Mouse (Mus musculus): ENCODE measurements around the gene Snrnp25. TPM values are rescaled to one million over a fixed set of nuclear protein-coding genes. Genes with fewer than 3 reads are reported as not detected.

Snrnp25 gene
- polyA plus RNA-seq, 1 experiment from 2014 or later, result 83.3 TPM

DNA sequence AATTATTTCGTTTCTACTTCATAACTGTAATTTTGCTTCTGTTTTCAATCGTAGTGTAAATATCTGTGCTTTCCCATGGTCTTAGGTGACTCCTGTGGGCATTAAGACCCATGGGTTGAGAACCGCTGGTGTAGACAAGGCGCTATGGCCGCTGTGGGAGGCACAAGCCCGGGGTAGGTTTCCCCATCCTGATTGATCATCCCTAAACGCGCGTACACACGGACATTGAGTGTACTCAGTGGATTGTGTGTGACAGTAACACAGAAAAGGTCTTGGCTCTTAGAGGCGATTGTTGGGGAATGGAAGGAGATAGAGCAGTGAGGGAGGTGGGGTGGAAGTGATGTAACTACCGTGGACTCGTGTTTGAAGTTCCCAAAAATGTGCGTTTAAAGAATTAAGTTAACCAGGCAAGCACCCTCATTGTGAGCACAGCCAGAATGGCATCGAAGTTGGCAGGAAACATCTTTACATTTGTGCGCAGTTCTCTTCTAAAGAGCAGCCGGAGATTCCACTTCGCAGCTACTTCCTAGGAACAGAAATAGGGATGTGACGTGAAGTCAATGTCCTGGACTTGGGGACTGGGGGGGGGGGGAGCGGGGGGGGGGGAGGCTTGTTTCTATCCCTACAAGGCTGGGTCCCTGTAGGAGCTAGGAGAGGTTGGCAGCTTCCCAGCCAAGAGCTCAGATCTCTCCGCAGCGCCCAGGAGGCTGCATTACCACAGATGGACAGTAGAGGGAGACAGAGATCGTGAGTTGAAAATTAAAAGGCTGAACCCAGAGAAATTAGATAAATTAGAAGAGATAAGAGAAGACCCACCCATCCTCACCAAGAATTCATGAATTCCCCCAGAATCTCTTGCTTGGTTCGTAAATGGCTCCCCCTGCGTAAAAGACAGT, 23.0 kb upstream of the Snrnp25 start:
- no peak for ATAC-seq (ENCODE audit: insufficient number of reproducible peaks, insufficient read depth, low FRiP score, low TSS enrichment, low read depth)
- peaks cover 3% of the 10 kb centered on the region; the same call in 1 of the 2 replicates for H3K9me3 ChIP-seq
- H3K27me3 ChIP-seq, result no peaks in the 10 kb centered on the region
- WGBS, result 51% methylated on average over 24 of the region's 25 CpGs
- H3K4me3 ChIP-seq (replicated peaks), result no peak overlapping the region
- H3K9ac ChIP-seq (replicated peaks), result no peak overlapping the region
- no peaks in the 10 kb centered on the region for H3K36me3 ChIP-seq
- no peak overlapping the region for H3K4me2 ChIP-seq
- H3K27ac ChIP-seq, result no peak overlapping the region
- H3K4me1 ChIP-seq (replicated peaks), result no peaks in the 10 kb centered on the region

DNA sequence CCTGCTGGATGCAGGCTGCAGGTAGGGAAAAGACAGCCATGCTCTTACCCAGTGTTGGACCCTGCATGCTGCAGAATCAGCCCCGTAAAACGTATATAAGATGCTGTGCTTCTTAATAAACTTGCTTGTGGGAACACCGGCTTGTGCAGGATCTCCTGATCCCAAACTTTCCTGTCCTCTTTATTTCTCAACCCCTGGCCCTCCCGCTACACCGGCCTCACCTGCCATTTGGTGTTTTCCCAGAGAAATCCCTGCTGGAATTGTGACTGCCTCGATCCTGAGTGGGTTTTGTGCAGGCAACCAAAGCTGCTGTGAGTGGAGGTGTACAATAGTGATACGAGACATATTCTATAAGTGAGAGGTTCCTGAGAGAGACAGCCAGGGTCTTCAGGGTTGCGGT, 20.7 kb upstream of the Snrnp25 start:
- 85% methylated on average over 8 of the region's 8 CpGs for WGBS
- Histone ChIP-seq H3K4me3 (replicated peaks) (no peak overlapping the region), H3K9me3 (no peaks in the 10 kb centered on the region), H3K27me3 (no peaks in the 10 kb centered on the region), H3K4me2 (no peak overlapping the region), H3K4me1 (replicated peaks) (no peaks in the 10 kb centered on the region), H3K27ac (no peak overlapping the region), H3K9ac (replicated peaks) (no peak overlapping the region), H3K36me3 (no peaks in the 10 kb centered on the region)
- ATAC-seq (ENCODE audit: insufficient number of reproducible peaks, insufficient read depth, low FRiP score, low TSS enrichment, low read depth), result no peak

DNA sequence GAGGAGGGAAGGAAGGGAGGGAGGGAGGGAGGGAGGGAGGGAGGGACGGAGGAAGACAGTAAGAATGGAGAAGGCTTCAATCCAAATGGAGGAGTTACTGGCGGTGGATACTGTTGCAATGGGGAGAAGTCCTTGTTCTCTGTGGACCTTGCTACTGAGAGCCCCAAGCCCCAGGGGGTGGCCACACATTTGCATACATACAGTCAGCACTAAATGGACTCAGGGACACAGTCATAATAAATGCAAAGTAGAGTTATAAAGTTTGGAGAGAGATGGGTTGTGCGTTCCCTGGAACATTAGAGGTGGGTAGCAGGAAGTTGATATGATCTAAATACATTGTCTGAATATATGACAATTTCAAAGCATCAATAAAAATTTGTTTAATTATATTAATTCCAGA, 19.2 kb upstream of the Snrnp25 start:
- WGBS, result 88% methylated on average over 3 of the region's 3 CpGs
- Histone ChIP-seq H3K9me3 (no peaks in the 10 kb centered on the region), H3K4me3 (replicated peaks) (no peak overlapping the region), H3K9ac (replicated peaks) (no peak overlapping the region), H3K4me2 (no peak overlapping the region), H3K4me1 (replicated peaks) (no peaks in the 10 kb centered on the region), H3K27ac (no peak overlapping the region), H3K36me3 (no peaks in the 10 kb centered on the region), H3K27me3 (no peaks in the 10 kb centered on the region; the same call in 1 of the 2 replicates)
- no peak for ATAC-seq (ENCODE audit: insufficient number of reproducible peaks, insufficient read depth, low FRiP score, low TSS enrichment, low read depth)

DNA sequence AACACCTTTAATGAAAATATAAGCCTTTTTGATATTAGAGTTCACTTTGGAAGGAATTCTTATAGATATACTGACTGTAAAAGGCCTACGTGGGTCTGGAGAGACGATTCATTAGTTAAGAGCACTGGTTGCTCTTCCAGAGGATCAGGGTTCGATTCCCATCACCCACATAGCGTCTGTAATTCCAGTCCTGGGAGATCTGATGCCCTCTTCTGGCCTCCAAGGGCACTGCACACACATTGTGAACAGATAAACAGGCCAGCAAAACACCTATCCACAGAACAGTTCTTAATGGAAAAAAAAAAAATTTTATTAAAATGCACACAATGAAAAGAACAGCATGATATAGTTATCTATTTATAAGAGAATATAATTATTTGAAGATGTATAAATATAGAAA, 18.0 kb upstream of the Snrnp25 start:
- Histone ChIP-seq H3K4me1 (replicated peaks) (no peaks in the 10 kb centered on the region), H3K27me3 (no peaks in the 10 kb centered on the region; the same call in 1 of the 2 replicates), H3K36me3 (no peaks in the 10 kb centered on the region), H3K9me3 (no peaks in the 10 kb centered on the region), H3K4me2 (no peak overlapping the region), H3K27ac (no peak overlapping the region), H3K4me3 (replicated peaks) (no peak overlapping the region), H3K9ac (replicated peaks) (no peak overlapping the region)
- WGBS, result 90% methylated on average over 4 of the region's 4 CpGs
- no peak for ATAC-seq (ENCODE audit: insufficient number of reproducible peaks, insufficient read depth, low FRiP score, low TSS enrichment, low read depth)

DNA sequence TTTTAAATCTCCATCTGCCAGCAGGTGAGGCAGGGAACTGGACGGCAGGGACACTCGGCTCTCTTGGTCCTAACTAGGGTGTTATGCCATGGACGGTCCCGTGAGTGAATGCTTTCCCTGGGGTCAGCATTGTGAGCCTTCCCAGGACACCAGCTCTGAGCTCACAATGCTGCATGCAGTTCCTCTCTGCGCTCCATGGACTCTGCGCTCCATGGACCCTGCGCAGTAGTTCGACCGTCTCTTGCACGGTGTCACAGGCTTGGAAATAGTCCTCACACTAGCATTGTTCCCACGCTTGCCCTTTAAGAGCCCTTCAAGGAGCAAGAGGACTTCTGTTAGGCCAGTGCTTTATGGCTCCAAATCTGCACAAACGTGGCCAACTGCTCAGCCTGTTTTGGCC, 16.3 kb upstream of the Snrnp25 start:
- Histone ChIP-seq H3K27ac (no peak overlapping the region), H3K36me3 (no peaks in the 10 kb centered on the region), H3K4me3 (replicated peaks) (no peak overlapping the region), H3K27me3 (no peaks in the 10 kb centered on the region; the same call in 1 of the 2 replicates), H3K9me3 (no peaks in the 10 kb centered on the region), H3K9ac (replicated peaks) (no peak overlapping the region), H3K4me2 (no peak overlapping the region), H3K4me1 (replicated peaks) (peaks cover 5% of the 10 kb centered on the region; the same call in 1 of the 2 replicates)
- 81% methylated on average over 12 of the region's 12 CpGs for WGBS
- ATAC-seq (ENCODE audit: insufficient number of reproducible peaks, insufficient read depth, low FRiP score, low TSS enrichment, low read depth), result no peak

DNA sequence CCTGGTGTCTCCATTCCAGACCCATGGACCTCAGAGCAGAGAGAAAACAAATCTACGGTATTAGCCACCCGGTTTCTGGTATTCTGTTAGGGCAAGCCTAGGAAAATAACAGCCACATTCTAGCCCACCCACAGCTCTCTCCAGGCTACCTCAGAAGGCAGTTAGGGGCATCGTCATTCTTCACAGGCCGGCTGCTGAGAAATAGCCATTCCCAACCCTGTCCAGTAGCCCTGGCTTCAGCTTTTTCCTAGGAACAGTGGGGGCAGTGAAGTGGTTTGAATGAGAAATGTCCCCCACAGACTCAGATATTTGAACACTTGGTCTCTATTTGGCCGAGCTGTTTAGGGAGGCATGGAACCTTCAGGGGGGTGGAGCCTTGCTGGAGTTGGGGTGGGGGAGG, 15.8 kb upstream of the Snrnp25 start:
- Histone ChIP-seq H3K4me1 (replicated peaks) (peaks cover 5% of the 10 kb centered on the region; the same call in 1 of the 2 replicates), H3K27ac (no peak overlapping the region), H3K4me3 (replicated peaks) (no peak overlapping the region), H3K36me3 (no peaks in the 10 kb centered on the region), H3K27me3 (no peaks in the 10 kb centered on the region; the same call in 1 of the 2 replicates), H3K9ac (replicated peaks) (no peak overlapping the region), H3K4me2 (no peak overlapping the region), H3K9me3 (no peaks in the 10 kb centered on the region)
- WGBS, result 62% methylated on average over 5 of the region's 5 CpGs
- ATAC-seq (ENCODE audit: insufficient number of reproducible peaks, insufficient read depth, low FRiP score, low TSS enrichment, low read depth), result no peak

DNA sequence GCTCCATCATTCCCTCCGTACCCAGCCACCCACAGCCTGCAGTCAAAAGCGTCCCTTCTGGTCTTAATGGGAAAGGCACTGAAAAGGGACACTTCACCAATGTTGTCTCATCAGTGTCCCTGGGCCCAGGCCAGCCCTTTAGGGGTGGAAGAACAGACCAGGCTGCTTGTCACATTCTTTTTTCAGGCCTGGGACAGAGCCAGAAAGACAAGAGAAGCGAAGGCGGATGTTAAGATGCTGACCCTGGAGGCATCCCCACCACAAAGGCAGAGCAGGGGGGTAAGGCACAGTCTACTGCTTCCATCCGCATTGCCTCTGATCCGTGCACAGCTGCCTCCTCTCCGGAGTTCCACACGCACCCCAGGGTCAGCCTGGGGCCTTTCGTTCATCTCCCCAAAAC, 15.1 kb upstream of the Snrnp25 start:
- Histone ChIP-seq H3K4me1 (replicated peaks) (peaks cover 5% of the 10 kb centered on the region; the same call in 1 of the 2 replicates), H3K9me3 (no peaks in the 10 kb centered on the region), H3K27me3 (peaks cover 3% of the 10 kb centered on the region), H3K27ac (no peak overlapping the region), H3K4me3 (replicated peaks) (no peak overlapping the region), H3K9ac (replicated peaks) (no peak overlapping the region), H3K4me2 (no peak overlapping the region), H3K36me3 (no peaks in the 10 kb centered on the region)
- 86% methylated on average over 9 of the region's 9 CpGs for WGBS
- ATAC-seq (ENCODE audit: insufficient number of reproducible peaks, insufficient read depth, low FRiP score, low TSS enrichment, low read depth), result no peak

DNA sequence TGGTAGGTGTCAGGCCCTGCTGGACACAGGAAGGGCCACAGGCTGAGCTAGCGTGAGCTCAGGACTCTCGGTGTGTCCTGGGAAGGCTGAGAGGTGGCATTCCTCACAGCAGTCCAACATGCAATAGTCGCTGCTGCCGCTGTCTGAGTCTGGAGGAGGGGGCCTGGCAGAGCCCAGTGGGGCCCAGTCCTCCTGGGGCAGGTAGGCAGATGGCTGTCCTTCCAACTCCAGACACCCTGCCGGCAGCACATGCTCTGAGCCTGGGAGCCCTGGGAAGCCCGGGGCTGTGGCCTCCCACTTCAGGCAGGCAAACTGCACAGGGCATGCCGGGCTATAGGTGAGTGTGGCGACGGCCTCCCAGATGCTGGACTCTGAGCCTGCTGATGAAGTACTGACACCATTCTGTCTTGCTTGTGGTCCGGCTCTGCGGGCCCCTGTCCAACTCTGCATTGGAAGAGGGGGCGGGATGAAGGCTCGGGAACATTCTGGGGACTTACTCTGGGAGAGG, 14.6 kb upstream of the Snrnp25 start:
- Histone ChIP-seq H3K4me2 (no peak overlapping the region), H3K9me3 (no peaks in the 10 kb centered on the region), H3K27ac (no peak overlapping the region), H3K4me1 (replicated peaks) (peaks cover 5% of the 10 kb centered on the region; the same call in 1 of the 2 replicates), H3K36me3 (no peaks in the 10 kb centered on the region), H3K27me3 (peaks cover 6% of the 10 kb centered on the region), H3K9ac (replicated peaks) (no peak overlapping the region), H3K4me3 (replicated peaks) (no peak overlapping the region)
- no peak for ATAC-seq (ENCODE audit: insufficient number of reproducible peaks, insufficient read depth, low FRiP score, low TSS enrichment, low read depth)
- WGBS, result 78% methylated on average over 13 of the region's 13 CpGs

DNA sequence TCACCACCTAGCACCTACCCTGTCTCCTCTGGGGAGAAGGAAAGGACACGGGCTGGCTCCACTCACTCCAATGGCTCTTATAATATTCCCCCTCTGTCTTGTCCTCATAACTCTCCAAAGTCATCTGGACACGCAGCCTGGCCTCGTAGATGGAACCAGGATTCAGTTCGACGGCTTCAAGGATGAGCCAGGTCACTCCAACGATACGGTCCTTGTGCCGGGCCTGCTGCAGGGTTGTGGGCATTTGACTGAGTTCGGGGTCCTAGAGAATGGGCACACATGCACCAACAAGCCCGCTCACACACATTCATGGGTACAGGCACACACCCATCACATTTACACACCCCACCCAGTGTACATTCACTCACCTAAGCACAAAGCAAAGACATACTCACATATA, 12.1 kb upstream of the Snrnp25 start:
- Histone ChIP-seq H3K4me2 (no peak overlapping the region), H3K27me3 (peaks cover 12% of the 10 kb centered on the region), H3K36me3 (no peaks in the 10 kb centered on the region), H3K27ac (no peak overlapping the region), H3K4me3 (replicated peaks) (no peak overlapping the region), H3K9me3 (no peaks in the 10 kb centered on the region), H3K4me1 (replicated peaks) (peaks cover 5% of the 10 kb centered on the region; the same call in 1 of the 2 replicates), H3K9ac (replicated peaks) (no peak overlapping the region)
- WGBS, result 72% methylated on average over 10 of the region's 10 CpGs
- ATAC-seq (ENCODE audit: insufficient number of reproducible peaks, insufficient read depth, low FRiP score, low TSS enrichment, low read depth), result no peak

DNA sequence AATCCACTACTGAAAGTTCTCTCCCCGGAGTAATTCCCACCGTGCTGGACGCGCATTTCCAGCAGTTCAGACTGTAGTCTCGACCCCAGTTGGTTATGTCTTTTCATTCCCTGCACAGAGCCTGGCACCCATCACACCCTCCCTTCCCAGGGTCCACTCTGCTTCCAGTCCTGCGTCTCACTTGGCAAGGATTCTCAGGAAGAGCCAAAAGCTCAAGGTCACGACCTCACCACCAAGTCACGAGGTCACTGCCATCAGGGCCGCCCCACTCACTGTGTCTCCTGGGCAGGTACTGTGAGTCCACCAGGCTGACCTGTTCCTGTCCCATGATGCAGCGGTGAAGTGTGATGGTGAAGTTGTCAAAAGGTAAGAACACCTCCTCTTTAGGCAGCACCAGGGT, 11.1 kb upstream of the Snrnp25 start:
- Histone ChIP-seq H3K27ac (no peak overlapping the region), H3K4me3 (replicated peaks) (no peak overlapping the region), H3K4me1 (replicated peaks) (peaks cover 6% of the 10 kb centered on the region; the same call in 1 of the 2 replicates), H3K36me3 (no peaks in the 10 kb centered on the region), H3K4me2 (no peak overlapping the region), H3K9ac (replicated peaks) (no peak overlapping the region), H3K9me3 (no peaks in the 10 kb centered on the region), H3K27me3 (peaks cover 12% of the 10 kb centered on the region)
- no peak for ATAC-seq (ENCODE audit: insufficient number of reproducible peaks, insufficient read depth, low FRiP score, low TSS enrichment, low read depth)
- 79% methylated on average over 10 of the region's 10 CpGs for WGBS

DNA sequence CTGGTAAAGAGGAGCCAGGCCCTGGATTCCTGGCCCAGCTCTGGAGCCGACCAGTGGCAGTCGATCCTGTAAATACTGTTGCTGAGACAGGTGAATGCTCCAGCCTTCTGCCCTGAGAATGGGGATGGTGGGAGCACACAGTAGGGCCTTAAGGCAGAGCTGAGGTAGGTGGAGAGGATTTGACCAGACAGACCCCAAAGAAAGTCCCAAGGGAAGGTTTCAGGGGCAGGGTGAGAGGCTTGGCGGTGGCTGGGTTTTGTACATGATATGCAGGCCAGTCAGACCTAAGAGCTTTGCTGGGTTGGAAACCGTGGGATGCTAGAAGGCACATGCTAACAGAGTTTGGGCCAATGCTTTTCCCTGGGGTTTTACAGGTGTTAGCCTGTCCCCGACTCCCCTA, 10.6 kb upstream of the Snrnp25 start:
- Histone ChIP-seq H3K4me2 (no peak overlapping the region), H3K4me1 (replicated peaks) (peaks cover 7% of the 10 kb centered on the region; the same call in 1 of the 2 replicates), H3K4me3 (replicated peaks) (no peak overlapping the region), H3K36me3 (no peaks in the 10 kb centered on the region), H3K9me3 (no peaks in the 10 kb centered on the region), H3K9ac (replicated peaks) (no peak overlapping the region), H3K27me3 (peaks cover 12% of the 10 kb centered on the region), H3K27ac (no peak overlapping the region)
- 77% methylated on average over 5 of the region's 5 CpGs for WGBS
- ATAC-seq (ENCODE audit: insufficient number of reproducible peaks, insufficient read depth, low FRiP score, low TSS enrichment, low read depth), result no peak

Measured in limb, embryonic 12.5 days (tissue).